Mouse (Mus musculus) left cerebral cortex, postnatal 14 days (tissue): ENCODE data around the gene Papss2. TPM values are rescaled to one million over a fixed set of nuclear protein-coding genes. Genes with fewer than 3 reads are reported as not detected.
"Not testable (repeated sequence)": the region's sequence is repeated elsewhere in the genome, so short reads cannot be mapped to it uniquely, and the experiment has no call there.

Experiments
- DNase-seq, 2 experiments: peaks; one replicate each; pipeline ENCODE4 v3.0.0; 2021 to 2022; ENCODE audit warnings: low spot score in 2 of 2, mixed read lengths in 1 of 2
- intact Hi-C: fragments of 180-260 bp; cut with DNase I; formaldehyde crosslinking; loops from one replicate; pipeline ENCODE4 v1.15.1; 2025
- total RNA-seq, 2 experiments: library from RNA; stranded (reverse); gene quantifications; 2 replicates each; pipeline ENCODE4 v1.2.3; 2021

Gene Papss2
- total RNA-seq, 2 experiments from 2014 or later, result 3.3 to 5.5 TPM

DNA sequence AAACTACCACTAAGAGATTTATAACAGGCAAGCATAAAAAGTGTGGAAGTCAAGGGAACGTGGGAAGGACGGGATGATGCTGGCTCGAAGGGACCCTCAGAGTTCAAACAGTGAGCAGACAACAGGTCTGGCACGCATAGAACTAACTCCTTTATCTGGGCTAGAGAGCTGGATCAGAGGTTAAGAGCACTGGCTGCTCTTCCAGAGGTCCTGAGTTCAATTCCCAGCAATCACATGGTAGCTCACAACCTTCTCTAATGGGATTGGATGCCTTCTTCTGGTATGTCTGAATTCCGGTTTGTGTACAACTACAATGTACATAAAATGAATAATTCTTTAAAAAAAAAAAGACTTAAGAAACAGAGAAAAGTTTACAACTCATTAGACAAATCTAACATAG, 87.5 kb downstream of the Papss2 start:
- intact Hi-C loops, result loop anchor here (5.0 kb wide), 1 partner anchor 176 kb away; no protein-coding TSS in a partner anchor
- DNase-seq, result no peak

DNA sequence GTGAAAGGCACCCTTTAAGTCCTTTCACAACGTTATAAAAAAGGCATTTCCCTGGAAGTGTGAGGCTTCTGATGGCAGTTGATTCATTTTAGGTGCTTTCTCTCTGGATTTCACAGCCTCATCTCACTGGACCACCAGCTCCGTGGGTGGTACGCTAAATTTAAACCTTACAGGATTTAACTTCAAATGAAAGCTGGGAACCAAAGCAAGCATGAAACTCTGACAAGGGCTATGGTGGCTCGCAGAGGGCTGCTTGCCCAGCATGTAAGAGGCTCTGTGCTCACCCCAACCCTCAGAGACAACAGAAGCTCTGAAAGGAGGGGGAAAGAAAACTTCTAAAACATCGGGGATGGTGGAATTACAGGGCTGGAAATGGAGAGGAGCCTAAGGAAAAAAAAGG, 92.1 kb downstream of the Papss2 start:
- intact Hi-C loops, result no loop called here
- peak; percentile 36 to 37 for DNase-seq

DNA sequence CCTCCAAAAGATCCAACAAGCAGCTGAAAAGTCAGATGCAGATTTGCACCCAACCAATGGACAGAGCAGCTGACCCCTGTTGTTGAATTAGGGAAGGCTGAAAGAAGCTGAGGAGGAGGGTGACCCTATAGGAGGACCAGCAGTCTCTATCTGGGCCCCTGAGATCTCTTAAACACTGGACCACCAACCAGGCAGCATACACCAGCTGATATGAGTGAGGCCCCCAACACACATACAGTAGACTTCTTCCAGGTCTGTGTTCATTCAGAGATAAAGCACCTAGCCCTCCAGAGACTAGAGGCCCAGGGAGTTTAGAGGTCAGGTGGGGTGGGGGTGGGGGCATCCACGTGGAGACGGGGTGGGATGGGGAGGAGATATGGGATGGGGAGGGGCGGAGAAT, 92.6 kb downstream of the Papss2 start:
- intact Hi-C loops, DNase-seq: not testable (repeated sequence)

DNA sequence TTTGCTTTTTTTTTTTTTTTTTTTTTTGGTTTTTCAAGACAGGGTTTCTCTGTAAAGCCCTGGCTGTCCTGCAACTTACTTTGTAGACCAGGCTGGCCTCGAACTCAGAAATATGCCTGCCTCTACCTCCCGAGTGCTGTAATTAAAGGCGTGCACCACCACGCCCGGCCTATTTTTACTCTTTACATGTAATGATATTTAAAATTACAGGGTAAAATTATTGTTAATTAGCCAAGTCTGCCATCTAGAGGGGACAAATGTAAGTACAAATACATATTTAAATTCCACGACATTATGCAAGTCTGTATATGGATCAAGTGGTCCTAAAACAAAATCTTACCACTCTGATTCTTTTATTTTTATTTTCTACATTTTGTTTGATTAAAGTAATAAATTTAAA, 94.1 kb downstream of the Papss2 start:
- peak; percentile 15 to 32 for DNase-seq
- intact Hi-C loops, result loop anchor here (5.0 kb wide), 1 partner anchor 717 kb away; no protein-coding TSS in a partner anchor

DNA sequence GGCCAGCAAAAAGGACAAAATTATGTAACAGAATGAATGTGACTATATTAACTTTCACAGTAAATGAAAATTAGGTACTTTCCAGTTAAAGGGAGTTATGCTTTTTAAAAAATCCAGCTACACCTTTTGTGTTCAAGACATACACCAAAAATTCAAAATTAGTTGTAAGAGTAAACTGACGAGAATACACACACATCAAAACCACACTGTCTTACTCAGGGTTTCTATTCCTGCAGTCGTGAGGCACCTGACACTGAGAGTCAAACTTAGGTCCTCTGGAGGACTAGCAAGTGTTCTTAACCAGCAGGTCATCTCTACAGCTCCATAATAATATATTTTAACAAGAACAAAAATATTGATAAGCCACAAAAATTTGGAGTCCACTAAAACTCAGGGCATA, 101.1 kb downstream of the Papss2 start:
- intact Hi-C loops, result no loop called here
- no peak for DNase-seq

DNA sequence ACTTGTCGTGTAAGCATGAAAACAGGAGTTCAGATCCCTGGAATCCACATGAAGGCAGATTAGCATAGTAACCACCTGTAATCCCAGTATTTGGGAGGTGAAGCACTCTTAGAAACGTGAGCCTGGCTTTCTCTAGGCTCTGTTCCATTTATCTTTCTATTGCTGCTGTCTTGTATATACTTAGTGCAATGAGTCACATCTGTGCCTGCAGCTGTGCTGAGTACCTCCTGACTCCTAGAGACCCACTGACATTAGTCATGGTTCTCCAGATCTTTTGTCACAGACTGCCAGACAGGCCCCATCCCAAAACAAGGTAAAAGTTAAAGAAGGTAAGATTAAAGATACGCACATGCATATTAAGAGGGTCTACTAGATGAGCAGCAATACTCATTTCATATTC, 106.6 kb downstream of the Papss2 start:
- no peak for DNase-seq
- intact Hi-C loops, result no loop called here

DNA sequence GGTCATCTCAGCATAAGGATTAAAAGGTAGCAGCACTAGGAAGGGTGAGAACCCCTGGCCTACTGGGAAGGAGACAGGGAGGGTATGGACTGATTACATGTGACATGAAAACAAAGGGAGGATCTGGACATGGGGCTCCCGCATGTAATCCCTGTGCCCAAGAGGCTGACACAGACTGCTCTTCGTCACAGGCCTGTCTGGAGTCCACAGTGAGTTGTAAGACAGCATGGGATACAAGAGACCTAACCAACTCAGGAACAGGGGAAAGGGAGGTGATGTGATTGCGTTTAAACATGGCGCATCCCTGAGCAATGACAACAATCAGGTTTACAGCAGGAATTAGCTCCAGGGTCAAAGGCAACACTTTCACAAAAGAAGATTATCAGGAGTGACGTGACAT, 113.4 kb downstream of the Papss2 start:
- no peak for DNase-seq
- intact Hi-C loops, result no loop called here

DNA sequence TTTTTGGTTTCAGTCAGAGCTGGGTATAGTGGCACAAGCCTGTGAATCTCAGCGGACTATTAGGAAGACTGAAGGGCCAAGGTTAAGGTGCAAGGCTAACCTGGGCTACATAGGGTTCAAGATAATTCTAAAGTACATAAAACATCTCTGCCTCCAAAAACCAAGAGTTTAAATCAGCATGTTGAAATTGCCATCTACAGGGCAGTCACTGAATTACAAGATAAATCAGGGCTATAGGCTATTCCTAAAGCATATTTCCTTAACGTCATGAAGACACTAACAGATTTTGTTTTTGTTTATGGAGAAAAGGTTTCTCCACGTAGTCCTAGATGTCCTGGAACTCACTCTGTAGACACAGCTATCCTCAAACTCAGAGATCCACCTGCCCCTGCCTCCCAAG, 114.7 kb downstream of the Papss2 start:
- peak in 1 of 2 experiments; percentile 49 for DNase-seq
- intact Hi-C loops, result loop anchor here (5.0 kb wide), 1 partner anchor 47 kb away; the partner anchor contains the start of gene Pten

DNA sequence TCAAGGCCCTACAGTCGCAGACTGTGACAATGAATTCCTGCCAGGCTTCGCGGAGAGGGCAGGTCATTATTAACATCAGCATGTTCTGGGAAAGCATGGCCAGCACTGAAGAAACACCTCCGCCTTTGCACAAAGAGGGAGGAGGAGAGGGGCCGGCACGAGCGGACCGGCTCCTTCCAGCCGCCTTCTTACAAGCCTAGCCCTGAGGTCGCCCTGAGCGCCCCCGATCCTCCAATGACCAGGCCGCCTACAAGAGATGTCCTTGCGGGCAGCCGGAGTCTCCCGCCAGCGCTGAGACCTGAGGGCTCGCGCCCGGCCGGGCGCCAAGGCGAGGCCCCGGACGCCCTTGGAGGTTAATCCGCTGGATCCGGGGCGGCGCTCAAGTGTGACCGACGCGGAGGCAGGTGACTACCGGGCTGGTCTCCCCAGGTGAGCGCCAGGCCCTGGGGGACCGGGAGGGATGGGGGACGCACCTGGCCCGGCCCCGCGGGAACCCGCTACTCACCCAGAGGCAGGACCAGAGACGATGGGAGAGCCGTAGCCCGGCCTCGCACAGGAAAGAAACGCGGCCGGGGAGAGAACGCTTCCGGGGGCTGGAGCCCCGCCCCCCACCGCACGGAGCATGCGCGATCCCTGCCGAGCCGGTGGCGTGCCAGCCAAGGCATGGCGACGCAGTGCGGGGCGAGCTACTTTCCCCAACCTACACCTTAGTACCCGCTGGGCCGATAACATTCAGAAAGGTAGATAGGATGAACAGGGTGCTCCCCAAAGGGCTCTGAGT, 116.4 kb downstream of the Papss2 start:
- intact Hi-C loops, result loop anchor here (5.0 kb wide), 1 partner anchor 45 kb away; the partner anchor contains the start of gene Pten
- peak; percentile 90 to 92 for DNase-seq

DNA sequence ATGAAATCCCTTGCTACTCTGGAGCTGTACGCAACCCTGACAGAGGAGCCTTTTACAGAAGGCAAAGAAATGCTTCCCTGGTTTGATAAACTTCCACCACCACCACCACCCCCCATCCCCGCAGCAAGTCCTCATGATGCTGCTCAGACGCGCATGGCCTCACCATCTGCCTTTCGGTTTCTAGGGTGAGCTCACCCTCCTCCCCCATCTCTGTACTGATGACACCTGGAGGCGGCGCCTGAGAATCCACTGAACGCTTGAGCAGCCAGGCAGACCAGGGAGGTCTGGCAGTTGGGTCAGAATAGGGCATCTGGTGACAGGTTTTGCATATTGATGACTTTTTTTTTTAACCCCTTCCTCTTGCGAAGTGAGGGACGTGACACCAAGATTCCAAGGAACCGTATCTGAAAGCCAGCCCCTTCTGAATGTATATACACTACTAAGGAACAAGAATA, 117.0 kb downstream of the Papss2 start:
- DNase-seq, result peak; percentile 74 to 89
- intact Hi-C loops, result loop anchor here (5.0 kb wide), 1 partner anchor 45 kb away; the partner anchor contains the start of gene Pten

DNA sequence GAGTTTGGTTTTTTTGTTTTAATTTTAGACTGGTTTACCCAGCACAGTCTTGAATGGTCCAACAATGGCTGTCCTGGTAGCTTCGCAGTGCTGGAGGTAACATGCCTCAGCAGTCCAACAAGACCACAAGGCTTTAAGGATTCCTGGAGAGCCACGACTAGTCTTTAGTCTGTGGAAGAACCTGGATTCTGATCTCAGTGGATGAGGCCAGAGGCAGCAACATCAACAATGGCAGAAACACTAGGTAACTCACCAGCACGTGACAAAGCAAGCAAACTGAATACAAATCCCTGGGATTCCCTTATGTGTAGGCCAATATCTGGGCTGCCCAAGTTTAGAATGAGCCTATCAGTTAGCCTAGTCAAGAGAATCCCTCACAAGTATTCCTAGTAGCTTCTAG, 117.9 kb downstream of the Papss2 start:
- intact Hi-C loops, result loop anchor here (5.0 kb wide), 1 partner anchor 44 kb away; the partner anchor contains the start of gene Pten
- DNase-seq, result no peak

DNA sequence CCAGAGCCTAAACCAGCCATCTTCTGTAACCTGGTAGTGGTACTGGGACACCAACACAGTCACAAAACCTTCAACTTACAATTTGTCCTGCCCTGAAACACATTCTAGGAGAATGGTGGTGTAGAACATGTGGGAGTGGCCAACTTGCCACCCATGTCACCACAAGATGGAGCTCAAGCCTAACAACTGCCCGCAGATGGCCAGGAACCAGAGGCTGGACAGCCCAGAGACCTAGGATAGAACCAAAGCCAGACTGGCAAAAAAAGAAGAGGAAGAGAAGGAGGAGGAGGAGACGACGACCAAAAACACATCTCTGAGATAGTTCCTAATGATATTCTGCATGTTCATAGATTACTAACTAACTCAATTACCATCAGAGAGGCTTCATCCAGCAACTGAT, 119.6 kb downstream of the Papss2 start:
- intact Hi-C loops, result loop anchor here (1.0 to 2.0 kb wide), 2 partner anchors 512 to 651 kb away; no protein-coding TSS in a partner anchor
- DNase-seq, result peak; percentile 77 to 78

DNA sequence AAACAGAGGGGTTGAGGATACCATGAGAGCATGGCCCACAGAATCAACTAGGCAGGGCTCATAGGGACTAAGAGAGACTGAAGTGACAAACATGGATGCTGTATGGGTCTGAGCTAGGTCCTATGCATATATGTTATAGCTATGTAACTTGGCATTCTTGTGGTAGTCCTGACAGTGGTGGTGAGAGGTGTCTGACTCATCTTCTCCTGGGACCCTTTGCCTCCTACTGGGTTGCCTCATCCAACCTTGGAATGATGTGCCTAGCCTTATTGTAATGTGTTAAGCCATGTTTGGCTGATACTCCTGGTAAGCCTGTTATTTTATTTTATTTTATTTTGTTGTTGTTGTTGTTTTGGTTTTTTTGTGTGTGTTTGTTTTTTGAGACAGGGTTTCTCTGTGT, 120.1 kb downstream of the Papss2 start:
- DNase-seq, result no peak
- intact Hi-C loops, result loop anchor here (1.0 to 2.0 kb wide), 2 partner anchors 511 to 651 kb away; no protein-coding TSS in a partner anchor

Other genes with a start within 250 kb of the Papss2 start
- gene Sgms1, start 206.1 kb upstream of the Papss2 start, total RNA-seq, result 10 to 100 TPM; 34.3 to 50.0 TPM
- 10 to 100 TPM; 21.6 to 24.0 TPM for gene Rpl9-ps6, start 129.2 kb upstream of the Papss2 start, total RNA-seq
- gene Minpp1, start 110.0 kb upstream of the Papss2 start, total RNA-seq, result 10 to 100 TPM; 66.8 to 70.2 TPM
- 100 to 1,000 TPM; 121 to 122 TPM for gene Atad1, start 144.0 kb downstream of the Papss2 start, total RNA-seq
- 100 to 1,000 TPM; 147 to 158 TPM for gene Pten, start 161.7 kb downstream of the Papss2 start, total RNA-seq